Mouse (Mus musculus): ENCODE measurements around the gene Clic6.

DNA sequence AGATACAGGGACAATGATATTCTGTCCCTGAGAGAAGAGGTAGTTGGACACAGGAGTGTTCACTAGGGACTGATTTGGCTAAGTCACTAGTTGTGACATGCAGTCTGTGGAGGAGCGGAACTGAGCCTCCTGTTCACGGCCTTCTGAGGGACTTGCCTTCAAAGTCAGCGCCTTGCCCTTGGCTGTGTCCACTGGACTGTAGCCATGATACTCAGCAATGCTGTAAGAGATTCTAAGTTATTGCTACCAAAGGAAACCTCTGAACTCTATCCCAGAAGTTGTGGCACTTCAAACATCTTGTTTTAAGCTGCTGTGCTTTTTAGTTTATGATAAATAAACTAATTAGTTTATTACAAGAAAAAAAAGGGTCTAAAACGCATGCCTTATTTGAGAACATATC lies 102.3 kb downstream of the Clic6 start:
- TF ChIP-seq CTCF (conservative IDR thresholded peaks at IDR 0.05; ENCODE audit: low read length), result no peak
- no peak for TF ChIP-seq POU5F1 (IDR thresholded peaks at IDR 0.05; ENCODE audit: borderline replicate concordance, low read length)
